Mouse (Mus musculus): Measurements from ENCODE around the gene Cotl1.

Gene Cotl1

GRCm38 (mm10) chr8:119791804-119792704, 48.3 kb downstream of the Cotl1 start:
- peak; percentile 61 for DNase-seq (ENCODE audit: extremely low read depth, insufficient read length, low spot score)

GRCm38 (mm10) chr8:119789581-119789980, 50.8 kb downstream of the Cotl1 start:
- no peak for DNase-seq (ENCODE audit: extremely low read depth, insufficient read length, low spot score)

- DNase-seq (ENCODE audit: extremely low read depth, insufficient read length, low spot score), result no peak
Measured at GRCm38 (mm10) chr8:119788607-119789381, 51.5 kb downstream of the Cotl1 start.

- DNase-seq (ENCODE audit: extremely low read depth, insufficient read length, low spot score), result no peak
Measured at GRCm38 (mm10) chr8:119787341-119787740, 53.0 kb downstream of the Cotl1 start.

- DNase-seq (ENCODE audit: extremely low read depth, insufficient read length, low spot score), result no peak
Measured at GRCm38 (mm10) chr8:119786871-119787270, 53.5 kb downstream of the Cotl1 start.

- DNase-seq (ENCODE audit: extremely low read depth, insufficient read length, low spot score), result no peak
Measured at GRCm38 (mm10) chr8:119785764-119786405, 54.5 kb downstream of the Cotl1 start.

GRCm38 (mm10) chr8:119784676-119785075, 55.7 kb downstream of the Cotl1 start:
- DNase-seq (ENCODE audit: extremely low read depth, insufficient read length, low spot score), result no peak

GRCm38 (mm10) chr8:119784141-119784574, 56.2 kb downstream of the Cotl1 start:
- no peak for DNase-seq (ENCODE audit: extremely low read depth, insufficient read length, low spot score)

GRCm38 (mm10) chr8:119783579-119783978, 56.8 kb downstream of the Cotl1 start:
- no peak for DNase-seq (ENCODE audit: extremely low read depth, insufficient read length, low spot score)

GRCm38 (mm10) chr8:119782715-119783114, 57.6 kb downstream of the Cotl1 start:
- no peak for DNase-seq (ENCODE audit: extremely low read depth, insufficient read length, low spot score)

- peak; percentile 38 for DNase-seq (ENCODE audit: extremely low read depth, insufficient read length, low spot score)
Measured at GRCm38 (mm10) chr8:119781086-119781840, 59.1 kb downstream of the Cotl1 start.

GRCm38 (mm10) chr8:119780402-119781049, 59.8 kb downstream of the Cotl1 start:
- no peak for DNase-seq (ENCODE audit: extremely low read depth, insufficient read length, low spot score)

- DNase-seq (ENCODE audit: extremely low read depth, insufficient read length, low spot score), result peak; percentile 63
Measured at GRCm38 (mm10) chr8:119779013-119779737, 61.2 kb downstream of the Cotl1 start.

- DNase-seq (ENCODE audit: extremely low read depth, insufficient read length, low spot score), result peak; percentile 96
Measured at GRCm38 (mm10) chr8:119778263-119778662, 62.1 kb downstream of the Cotl1 start, which contains the start of gene Tldc1. Gene Tldc1, minus strand, starts transcription at chr8:119778416.

- DNase-seq (ENCODE audit: extremely low read depth, insufficient read length, low spot score), result no peak
Measured at GRCm38 (mm10) chr8:119777765-119778164, 62.6 kb downstream of the Cotl1 start.

GRCm38 (mm10) chr8:119776668-119777245, 63.6 kb downstream of the Cotl1 start:
- DNase-seq (ENCODE audit: extremely low read depth, insufficient read length, low spot score), result no peak

- no peak for DNase-seq (ENCODE audit: extremely low read depth, insufficient read length, low spot score)
Measured at GRCm38 (mm10) chr8:119765761-119766444, 74.4 kb downstream of the Cotl1 start.

- no peak for DNase-seq (ENCODE audit: extremely low read depth, insufficient read length, low spot score)
Measured at GRCm38 (mm10) chr8:119765311-119765710, 75.0 kb downstream of the Cotl1 start.
